Mouse (Mus musculus): ENCODE results near the gene Dnajc27. TPM values are rescaled to one million over a fixed set of nuclear protein-coding genes. Genes with fewer than 3 reads are reported as not detected.

The Dnajc27 gene
- polyA plus RNA-seq, 1 experiment from 2014 or later, result 11.8 TPM

Other genes starting within 250 kb of the Dnajc27 start
- 6.1 and 9.1 TPM in 2 replicates for gene Pomc, start 127.6 kb upstream of the Dnajc27 start, polyA plus RNA-seq (2016; fragmentation: Nextera tagmentation; extraction: Ambion mirVana)
- 7.7 and 8.7 TPM in 2 replicates for gene Efr3b, start 43.7 kb upstream of the Dnajc27 start, polyA plus RNA-seq (2016; fragmentation: Nextera tagmentation; extraction: Ambion mirVana)
- 4.0 and 4.7 TPM in 2 replicates for gene Adcy3, start 50.5 kb downstream of the Dnajc27 start, polyA plus RNA-seq (2016; fragmentation: Nextera tagmentation; extraction: Ambion mirVana)
- gene Ptrhd1, start 151.4 kb downstream of the Dnajc27 start, polyA plus RNA-seq (2016; fragmentation: Nextera tagmentation; extraction: Ambion mirVana), result 6.5 and 6.6 TPM in 2 replicates
- 20.6 and 22.2 TPM in 2 replicates for gene Cenpo, start 151.7 kb downstream of the Dnajc27 start, polyA plus RNA-seq (2016; fragmentation: Nextera tagmentation; extraction: Ambion mirVana)